Comparison of ENCODE assay signal across 29 mouse cellular contexts in the genomic region with DNA sequence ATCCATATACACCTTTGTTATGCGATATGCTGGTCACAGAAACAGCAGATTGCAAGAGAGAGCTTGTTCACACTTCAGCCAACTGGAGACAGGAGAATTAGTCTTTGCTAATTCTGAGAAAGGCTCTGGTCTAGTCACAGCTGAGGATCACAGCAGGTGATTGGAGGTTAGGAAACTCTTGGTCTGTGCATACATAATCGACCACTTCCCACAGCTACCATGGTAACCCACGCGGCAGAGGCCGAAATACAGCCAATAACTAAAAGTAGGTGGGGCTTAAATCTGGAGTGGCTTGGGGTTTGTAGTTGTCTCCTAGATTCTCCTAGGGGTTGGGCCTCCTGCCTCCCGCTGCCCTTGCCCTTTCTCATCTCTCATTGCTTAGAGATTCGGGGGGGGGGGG. TPM values are rescaled to one million over a fixed set of nuclear protein-coding genes. Genes with fewer than 3 reads are reported as not detected.
DNase-seq lines count a peak whose midpoint lies in the region; ATAC-seq lines count a peak whose summit lies in the region.
"Had no signal": no experiment of that assay in that cellular context is flagged by ENCODE, and none has a peak within 500 bp of the region (broad histone marks: within the 10 kb centered on the region; RNA-seq: fewer than 3 reads in every experiment).

No protein-coding gene starts in this region.

- H3K9me3 ChIP-seq in intestine, embryonic 15.5 days, result no peaks in the 10 kb centered on the region
- no peaks in the 10 kb centered on the region for H3K9me3 ChIP-seq in liver, embryonic 13.5 days (replicated peaks)
- H3K9me3 ChIP-seq: embryonic facial prominence, embryonic 15.5 days; kidney, embryonic 15.5 days; lung, embryonic 15.5 days; midbrain, embryonic 10.5 days had no signal

- 0 out of 2 replicates have a peak overlapping the region, but pooled peaks have one; percentile 22 for H3K4me2 ChIP-seq in intestine, embryonic 15.5 days (replicated peaks)
- peak overlapping the region; percentile 43 for H3K4me2 ChIP-seq in liver, embryonic 13.5 days
- H3K4me2 ChIP-seq: embryonic facial prominence, embryonic 15.5 days; kidney, embryonic 15.5 days; lung, embryonic 15.5 days had no signal

- H3K27ac ChIP-seq in intestine, embryonic 15.5 days, result no peak overlapping the region
- no peak overlapping the region for H3K27ac ChIP-seq in liver, embryonic 13.5 days
- H3K27ac ChIP-seq: embryonic facial prominence, embryonic 15.5 days; kidney, embryonic 15.5 days; lung, embryonic 15.5 days; macrophage; midbrain, embryonic 10.5 days had no signal

- no peaks in the 10 kb centered on the region for H3K36me3 ChIP-seq in intestine, embryonic 15.5 days
- H3K36me3 ChIP-seq in liver, embryonic 13.5 days, result no peaks in the 10 kb centered on the region
- H3K36me3 ChIP-seq: embryonic facial prominence, embryonic 15.5 days; kidney, embryonic 15.5 days; lung, embryonic 15.5 days; midbrain, embryonic 10.5 days had no signal

- no peak overlapping the region for H3K9ac ChIP-seq in intestine, embryonic 15.5 days
- no peak overlapping the region for H3K9ac ChIP-seq in liver, embryonic 13.5 days
- H3K9ac ChIP-seq: embryonic facial prominence, embryonic 15.5 days; kidney, embryonic 15.5 days; lung, embryonic 15.5 days had no signal

- no peaks in the 10 kb centered on the region for H3K27me3 ChIP-seq in intestine, embryonic 15.5 days (replicated peaks)
- H3K27me3 ChIP-seq in liver, embryonic 13.5 days, result no peaks in the 10 kb centered on the region
- H3K27me3 ChIP-seq: embryonic facial prominence, embryonic 15.5 days; kidney, embryonic 15.5 days; lung, embryonic 15.5 days had no signal

- peak; percentile 50 for DNase-seq in heart, adult 11 months
- no peak for DNase-seq in heart, adult 8-10 months (ENCODE audit: low spot score)
- no peak for DNase-seq in liver, embryonic 13.5 days
- DNase-seq in neural tube, embryonic 10.5 days (ENCODE audit: extremely low spot score, low spot score), result no peak
- DNase-seq in heart, postnatal 4 days, result no peak
- DNase-seq: adrenal gland, postnatal 14 days; cerebellum, adult 11-12 months; cerebellum, postnatal 25 days; gastrocnemius, postnatal 10 days; retina, postnatal 1 day; right cerebral cortex, postnatal 4 days had no signal

- 49% methylated on average over 7 of the region's 7 CpGs for WGBS in intestine, embryonic 15.5 days
- 40% methylated on average over 7 of the region's 7 CpGs for WGBS in liver, embryonic 13.5 days (ENCODE audit: insufficient replicate concordance)

- ATAC-seq in intestine, embryonic 15.5 days, result peak; percentile 18; the same call in 1 of the 2 replicates
- peak; percentile 37; the same call in 1 of the 2 replicates for ATAC-seq in liver, embryonic 13.5 days (ENCODE audit: low read depth)
- no peak for ATAC-seq in cerebellum, adult (ENCODE audit: insufficient number of reproducible peaks, low FRiP score, low TSS enrichment)
- ATAC-seq: activated CD4-positive, CD25-positive, alpha-beta regulatory T cell, adult 4 months had no signal

- H3K4me1 ChIP-seq in intestine, embryonic 15.5 days (replicated peaks), result no peaks in the 10 kb centered on the region
- peaks cover 2% of the 10 kb centered on the region; the same call in 1 of the 2 replicates for H3K4me1 ChIP-seq in liver, embryonic 13.5 days (replicated peaks)
- H3K4me1 ChIP-seq: embryonic facial prominence, embryonic 15.5 days; lung, embryonic 15.5 days had no signal

- H3K4me3 ChIP-seq in intestine, embryonic 15.5 days (replicated peaks), result no peak overlapping the region
- H3K4me3 ChIP-seq in liver, embryonic 13.5 days (replicated peaks), result peak overlapping the region; percentile 35
- H3K4me3 ChIP-seq: embryonic facial prominence, embryonic 15.5 days; kidney, embryonic 15.5 days; lung, embryonic 15.5 days; midbrain, embryonic 10.5 days had no signal

RNA-seq across cellular contexts. Expression of a gene that starts 2.3 kb away (rescaled TPM):
- 1 to 10 TPM in 3 of 4 experiments, under 1 TPM in 1; 0.82 to 1.6 (median 1.1) TPM for total RNA-seq in heart, adult 8-10 months (2022)
- polyA plus RNA-seq in intestine, embryonic 15.5 days (2015; fragmentation: Nextera tagmentation; extraction: Ambion mirVana), result 57.2 and 57.9 TPM in 2 replicates
- polyA plus RNA-seq in liver, embryonic 13.5 days (2015; fragmentation: Nextera tagmentation; extraction: Ambion mirVana), result 112 and 141 TPM in 2 replicates
- total RNA-seq in heart, postnatal 4 days (2021), result 1 to 10 TPM; 1.5 to 1.7 TPM
- polyA plus RNA-seq: activated CD4-positive, CD25-positive, alpha-beta regulatory T cell, adult 4 months; macrophage; neural tube, embryonic 11.5 days had no signal

RNA-seq across cellular contexts. Expression of a gene that starts 6.8 kb away (rescaled TPM):
- total RNA-seq in heart, adult 8-10 months (2022), result 10 to 100 TPM; 15.1 to 22.7 (median 21.6) TPM
- polyA plus RNA-seq in intestine, embryonic 15.5 days (2015; fragmentation: Nextera tagmentation; extraction: Ambion mirVana), result 87.7 and 93.2 TPM in 2 replicates
- 64.9 and 69.0 TPM in 2 replicates for polyA plus RNA-seq in liver, embryonic 13.5 days (2015; fragmentation: Nextera tagmentation; extraction: Ambion mirVana)
- total RNA-seq in heart, postnatal 4 days (2021), result 10 to 100 TPM; 30.3 to 33.3 TPM

RNA-seq across cellular contexts. Expression of a gene that starts 15.6 kb away (rescaled TPM):
- total RNA-seq in heart, adult 8-10 months (2022), result under 1 TPM in 1 of 4 experiments, not detected in 3; 0.25 TPM
- not detected in 2 replicates for polyA plus RNA-seq in intestine, embryonic 15.5 days (2015; fragmentation: Nextera tagmentation; extraction: Ambion mirVana)
- 0.03 and 0.12 TPM in 2 replicates for polyA plus RNA-seq in liver, embryonic 13.5 days (2015; fragmentation: Nextera tagmentation; extraction: Ambion mirVana)
- total RNA-seq in heart, postnatal 4 days (2021), result under 1 TPM; 0.20 to 0.21 TPM
- polyA plus RNA-seq: activated CD4-positive, CD25-positive, alpha-beta regulatory T cell, adult 4 months; forebrain, embryonic 11.5 days; hindbrain, embryonic 11.5 days; large intestine, adult 2 months; limb, embryonic 11.5 days; neural tube, embryonic 11.5 days; stomach, embryonic 16.5 days; thymus, postnatal 0 days had no signal

RNA-seq across cellular contexts. Expression of a gene that starts 34.2 kb away (rescaled TPM):
- total RNA-seq in heart, adult 8-10 months (2022), result not detected
- not detected in 2 replicates for polyA plus RNA-seq in intestine, embryonic 15.5 days (2015; fragmentation: Nextera tagmentation; extraction: Ambion mirVana)
- polyA plus RNA-seq in liver, embryonic 13.5 days (2015; fragmentation: Nextera tagmentation; extraction: Ambion mirVana), result not detected in 2 replicates
- not detected for total RNA-seq in heart, postnatal 4 days (2021)
- total RNA-seq: adrenal gland, postnatal 14 days; gastrocnemius, postnatal 10 days; layer of hippocampus, postnatal 10 days; midbrain, postnatal 0 days had no signal
- polyA plus RNA-seq: activated CD4-positive, CD25-positive, alpha-beta regulatory T cell, adult 4 months; embryonic facial prominence, embryonic 15.5 days; forebrain, embryonic 11.5 days; heart, embryonic 16.5 days; hindbrain, embryonic 11.5 days; kidney, embryonic 15.5 days; limb, embryonic 11.5 days; lung, embryonic 15.5 days; macrophage; midbrain, embryonic 10.5 days; midbrain, postnatal 0 days; neural tube, embryonic 11.5 days; stomach, embryonic 16.5 days; thymus, postnatal 0 days had no signal

RNA-seq across cellular contexts. Expression of a gene that starts 40.4 kb away (rescaled TPM):
- total RNA-seq in heart, adult 8-10 months (2022), result 10 to 100 TPM; 43.8 to 66.6 (median 45.6) TPM
- polyA plus RNA-seq in intestine, embryonic 15.5 days (2015; fragmentation: Nextera tagmentation; extraction: Ambion mirVana), result 68.9 and 69.1 TPM in 2 replicates
- polyA plus RNA-seq in liver, embryonic 13.5 days (2015; fragmentation: Nextera tagmentation; extraction: Ambion mirVana), result 88.8 and 96.7 TPM in 2 replicates
- total RNA-seq in heart, postnatal 4 days (2021), result 10 to 100 TPM; 22.6 to 26.5 TPM
